Mouse (Mus musculus) cerebellum, adult 11 months (tissue): ENCODE measurements at regions not wholly inside any gene's neighbourhood (a gene's known extent, or its start where the extent isn't known, plus 50 kb on each side); places are given as distances from the start of the nearest gene placed in this dataset.

Source experiments
- DNase-seq: peaks from one replicate; pipeline ENCODE4 v3.0.0; 2022

- DNase-seq = no peak
Measured at GRCm38 (mm10) chr3:34765151-34765550, 114.9 kb downstream of the Sox2 start.

- no peak for DNase-seq
Measured at GRCm38 (mm10) chr3:34769818-34770217, 119.6 kb downstream of the Sox2 start.

GRCm38 (mm10) chr3:34770271-34770670 is 120.1 kb downstream of the Sox2 start:
- no peak for DNase-seq

- DNase-seq = no peak
Measured at GRCm38 (mm10) chr3:34772035-34772434, 121.8 kb downstream of the Sox2 start.

- DNase-seq = no peak
Measured at GRCm38 (mm10) chr3:34773678-34774425, 123.6 kb downstream of the Sox2 start.

GRCm38 (mm10) chr3:34781770-34782169 is 131.6 kb downstream of the Sox2 start:
- no peak for DNase-seq

- DNase-seq = no peak
Measured at GRCm38 (mm10) chr3:34783398-34783797, 133.2 kb downstream of the Sox2 start.

GRCm38 (mm10) chr3:34787211-34787610 is 137.0 kb downstream of the Sox2 start:
- no peak for DNase-seq

GRCm38 (mm10) chr3:34795103-34795983 is 145.1 kb downstream of the Sox2 start:
- DNase-seq = no peak

- no peak for DNase-seq
Measured at GRCm38 (mm10) chr3:34795984-34796266, 145.7 kb downstream of the Sox2 start.

GRCm38 (mm10) chr3:34808833-34809232 is 158.6 kb downstream of the Sox2 start:
- no peak for DNase-seq

GRCm38 (mm10) chr3:34811753-34812152 is 161.5 kb downstream of the Sox2 start:
- no peak for DNase-seq

- no peak for DNase-seq
Measured at GRCm38 (mm10) chr3:34813046-34813625, 162.9 kb downstream of the Sox2 start.

- no peak for DNase-seq
Measured at GRCm38 (mm10) chr3:34825036-34825435, 174.8 kb downstream of the Sox2 start.

- DNase-seq = no peak
Measured at GRCm38 (mm10) chr3:34826396-34826795, 176.2 kb downstream of the Sox2 start.

GRCm38 (mm10) chr3:34828453-34829206 is 178.4 kb downstream of the Sox2 start:
- no peak for DNase-seq

- DNase-seq = no peak
Measured at GRCm38 (mm10) chr3:34836741-34837267, 186.6 kb downstream of the Sox2 start.

- no peak for DNase-seq
Measured at GRCm38 (mm10) chr3:34837644-34838332, 187.6 kb downstream of the Sox2 start.

GRCm38 (mm10) chr3:34860877-34861649 is 210.9 kb downstream of the Sox2 start:
- no peak for DNase-seq

- no peak for DNase-seq
Measured at GRCm38 (mm10) chr3:34868698-34869409, 218.6 kb downstream of the Sox2 start.

GRCm38 (mm10) chr3:34869911-34870310 is 219.7 kb downstream of the Sox2 start:
- DNase-seq = no peak
